Mouse (Mus musculus) hindbrain, embryonic 13.5 days (tissue): Measurements from ENCODE around the gene Tnfrsf25. TPM values are rescaled to one million over a fixed set of nuclear protein-coding genes. Genes with fewer than 3 reads are reported as not detected.

Experiments used
- ATAC-seq: fragments of 200-750 bp; cut with Nextera tagmentation; 2 replicates; pipeline ENCODE4 v1.8.0; 2017; ENCODE audit warnings: moderate TSS enrichment; ENCODE audit not compliant: low FRiP score
- H3K27ac ChIP-seq: fragments of 300-500 bp; sonication (generic); 2 replicates; pipeline ENCODE4 v1.5.1; 2015; ENCODE audit warnings: inconsistent platforms, mild to moderate bottlenecking, moderate library complexity
- H3K27me3 ChIP-seq: fragments of 300-500 bp; sonication (generic); 2 replicates; pipeline ENCODE4 v1.6.1; 2015; ENCODE audit warnings: mild to moderate bottlenecking, inconsistent platforms
- H3K36me3 ChIP-seq: fragments of 300-500 bp; sonication (generic); 2 replicates; pipeline ENCODE4 v1.6.1; 2015; ENCODE audit warnings: mild to moderate bottlenecking, inconsistent platforms
- H3K4me1 ChIP-seq: fragments of 300-500 bp; sonication (generic); replicated peaks from 2 replicates; pipeline ENCODE4 v1.6.1; 2015; ENCODE audit warnings: inconsistent platforms
- H3K4me2 ChIP-seq: fragments of 300-500 bp; sonication (generic); 2 replicates; pipeline ENCODE4 v1.6.1; 2015; ENCODE audit warnings: inconsistent platforms, mild to moderate bottlenecking, moderate library complexity
- H3K4me3 ChIP-seq: fragments of 300-500 bp; sonication (generic); 2 replicates; pipeline ENCODE4 v1.5.1; 2015; ENCODE audit warnings: mild to moderate bottlenecking, inconsistent platforms
- H3K9ac ChIP-seq: fragments of 300-500 bp; sonication (generic); 2 replicates; pipeline ENCODE4 v1.6.1; 2015; ENCODE audit warnings: mild to moderate bottlenecking, inconsistent platforms
- H3K9me3 ChIP-seq: fragments of 300-500 bp; sonication (generic); 2 replicates; pipeline ENCODE4 v1.6.1; 2016; ENCODE audit warnings: inconsistent platforms
- WGBS: fragments of 180-500 bp; shearing (Covaris S2); methylation state at CpG from one replicate; pipeline ENCODE4 v1.1.7; 2015; 5-methylcytosine and 5-hydroxymethylcytosine counted together
- polyA plus RNA-seq: library from polyadenylated mRNA; unstranded; fragments of >200 nt; fragmentation: Nextera tagmentation; extraction: Ambion mirVana; gene quantifications from 2 replicates; pipeline ENCODE4 v1.2.1, GENCODE M21; 2015

The Tnfrsf25 gene
- polyA plus RNA-seq, 1 experiment from 2014 or later: 1.00 TPM

- Histone ChIP-seq H3K4me2 (0 out of 2 replicates have a peak overlapping the region, but pooled peaks have one; percentile 8), H3K4me3 (peak overlapping the region; percentile 16; the same call in 1 of the 2 replicates), H3K9ac (peak overlapping the region; percentile 53), H3K27ac (peak overlapping the region; percentile 52; the same call in 1 of the 2 replicates), H3K4me1 (peaks cover 39% of the 10 kb centered on the region), H3K9me3 (no peaks in the 10 kb centered on the region), H3K36me3 (no peaks in the 10 kb centered on the region), H3K27me3 (0 out of 2 replicates have a peak, but pooled peaks cover 7% of the 10 kb centered on the region)
- 15% methylated on average over 27 of the region's 27 CpGs for WGBS
- ATAC-seq: peak; percentile 11; the same call in 1 of the 2 replicates
Observed at GRCm38 (mm10) chr4:152095937-152096910, 19.5 kb upstream of the Tnfrsf25 start.

DNA sequence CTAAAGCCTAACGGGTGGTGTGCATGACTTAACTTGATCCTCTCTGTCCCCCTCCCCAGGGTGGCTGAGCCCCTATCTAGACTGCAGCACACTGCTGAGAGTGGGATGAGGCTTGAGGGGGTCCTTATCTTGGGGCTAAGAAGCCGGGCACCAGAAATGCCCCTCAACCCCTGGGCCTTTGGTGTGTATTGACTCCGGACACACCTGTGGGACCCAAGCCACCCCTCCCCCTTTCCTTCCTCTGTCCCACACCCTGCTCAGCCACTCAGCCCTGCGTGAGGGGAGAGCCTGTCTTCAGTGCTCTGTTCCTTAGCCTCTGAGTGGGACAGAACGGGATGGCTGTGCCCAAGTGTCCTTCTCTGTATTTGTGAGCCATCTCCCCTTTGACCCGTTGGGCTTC is 18.8 kb upstream of the Tnfrsf25 start:
- WGBS: 45% methylated on average over 6 of the region's 6 CpGs
- Histone ChIP-seq H3K4me1 (peaks cover 39% of the 10 kb centered on the region), H3K27me3 (0 out of 2 replicates have a peak, but pooled peaks cover 7% of the 10 kb centered on the region), H3K4me3 (peak overlapping the region; percentile 16), H3K9me3 (no peaks in the 10 kb centered on the region), H3K4me2 (no peak overlapping the region), H3K27ac (peak overlapping the region; percentile 52; the same call in 1 of the 2 replicates), H3K9ac (peak overlapping the region; percentile 53), H3K36me3 (no peaks in the 10 kb centered on the region)
- no peak for ATAC-seq

DNA sequence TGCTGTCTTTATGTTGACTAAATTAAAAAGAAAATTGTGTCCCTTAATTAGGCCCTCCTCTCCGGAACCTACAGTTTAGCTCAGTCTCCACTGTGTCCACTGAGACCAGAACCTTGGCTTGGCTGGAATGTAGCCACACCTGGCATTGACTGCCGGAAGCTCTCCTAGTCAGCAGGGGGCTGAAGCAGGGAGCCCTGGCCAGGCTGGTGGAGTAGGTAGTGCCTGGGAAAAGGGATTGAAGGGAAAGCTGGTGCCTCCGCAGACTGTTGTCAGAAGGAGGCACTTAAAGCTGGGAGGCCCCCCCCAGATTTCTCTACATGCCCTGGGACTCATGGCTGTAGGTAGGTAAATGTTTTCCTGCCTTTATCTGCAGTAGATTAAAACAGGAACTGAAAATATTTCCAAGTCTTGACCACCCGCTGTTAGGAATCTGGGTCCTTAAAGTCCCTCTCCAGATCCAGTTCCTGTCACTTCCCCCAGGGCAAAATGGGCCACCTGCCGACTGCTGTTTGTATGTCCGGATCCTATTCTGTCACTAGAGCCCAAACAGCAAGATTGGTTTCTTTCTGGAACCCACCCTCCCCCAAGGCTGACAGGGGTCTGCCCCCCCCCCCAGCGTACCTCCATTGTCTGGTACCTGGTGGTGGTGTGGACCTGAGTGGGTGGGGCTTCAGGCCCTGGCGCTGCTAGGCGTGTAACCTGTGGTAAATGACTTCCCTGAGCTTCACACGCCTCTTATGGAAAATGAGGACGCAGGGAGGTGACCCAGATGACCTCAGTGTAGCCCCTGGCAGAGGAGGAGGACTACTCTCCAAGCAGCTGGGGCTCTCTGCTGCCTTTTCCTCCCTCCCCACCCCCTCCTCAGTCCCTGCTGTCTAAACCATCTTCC is 17.6 kb upstream of the Tnfrsf25 start:
- Histone ChIP-seq H3K9me3 (no peaks in the 10 kb centered on the region), H3K27ac (0 out of 2 replicates have a peak overlapping the region, but pooled peaks have one; percentile 12), H3K4me1 (peaks cover 29% of the 10 kb centered on the region), H3K27me3 (0 out of 2 replicates have a peak, but pooled peaks cover 7% of the 10 kb centered on the region), H3K9ac (no peak overlapping the region), H3K4me3 (no peak overlapping the region), H3K36me3 (peaks cover 5% of the 10 kb centered on the region; the same call in 1 of the 2 replicates), H3K4me2 (no peak overlapping the region)
- ATAC-seq: no peak
- 23% methylated on average over 11 of the region's 11 CpGs for WGBS

GRCm38 (mm10) chr4:152100541-152100940 is 15.2 kb upstream of the Tnfrsf25 start:
- H3K27me3 ChIP-seq: peaks cover 11% of the 10 kb centered on the region; the same call in 1 of the 2 replicates
- 84% methylated on average over 11 of the region's 11 CpGs for WGBS
- no peak for ATAC-seq
- peaks cover 26% of the 10 kb centered on the region for H3K4me1 ChIP-seq
- no peaks in the 10 kb centered on the region for H3K9me3 ChIP-seq
- H3K36me3 ChIP-seq: peaks cover 19% of the 10 kb centered on the region
- no peak overlapping the region for H3K4me3 ChIP-seq
- no peak overlapping the region for H3K9ac ChIP-seq
- H3K4me2 ChIP-seq: no peak overlapping the region
- no peak overlapping the region for H3K27ac ChIP-seq

- H3K4me1 ChIP-seq: peaks cover 25% of the 10 kb centered on the region
- no peak overlapping the region for H3K27ac ChIP-seq
- H3K9ac ChIP-seq: no peak overlapping the region
- peaks cover 7% of the 10 kb centered on the region; the same call in 1 of the 2 replicates for H3K27me3 ChIP-seq
- 87% methylated on average over 7 of the region's 7 CpGs for WGBS
- no peak overlapping the region for H3K4me2 ChIP-seq
- no peak overlapping the region for H3K4me3 ChIP-seq
- no peak for ATAC-seq
- no peaks in the 10 kb centered on the region for H3K9me3 ChIP-seq
- peaks cover 22% of the 10 kb centered on the region for H3K36me3 ChIP-seq
Observed at GRCm38 (mm10) chr4:152101081-152101653, 14.6 kb upstream of the Tnfrsf25 start.

GRCm38 (mm10) chr4:152101921-152102320 is 13.8 kb upstream of the Tnfrsf25 start:
- Histone ChIP-seq H3K4me3 (no peak overlapping the region), H3K9me3 (no peaks in the 10 kb centered on the region), H3K36me3 (peaks cover 27% of the 10 kb centered on the region), H3K27me3 (peaks cover 8% of the 10 kb centered on the region), H3K4me2 (no peak overlapping the region), H3K4me1 (peaks cover 17% of the 10 kb centered on the region), H3K9ac (no peak overlapping the region), H3K27ac (no peak overlapping the region)
- ATAC-seq: no peak
- WGBS: 97% methylated on average over 16 of the region's 16 CpGs

GRCm38 (mm10) chr4:152103025-152103424 is 12.7 kb upstream of the Tnfrsf25 start:
- H3K36me3 ChIP-seq: peaks cover 27% of the 10 kb centered on the region
- no peak overlapping the region for H3K27ac ChIP-seq
- H3K4me2 ChIP-seq: no peak overlapping the region
- ATAC-seq: no peak
- no peaks in the 10 kb centered on the region for H3K9me3 ChIP-seq
- H3K27me3 ChIP-seq: peaks cover 12% of the 10 kb centered on the region
- no peak overlapping the region for H3K9ac ChIP-seq
- 33% methylated on average over 6 of the region's 7 CpGs for WGBS
- peaks cover 17% of the 10 kb centered on the region for H3K4me1 ChIP-seq
- H3K4me3 ChIP-seq: no peak overlapping the region

DNA sequence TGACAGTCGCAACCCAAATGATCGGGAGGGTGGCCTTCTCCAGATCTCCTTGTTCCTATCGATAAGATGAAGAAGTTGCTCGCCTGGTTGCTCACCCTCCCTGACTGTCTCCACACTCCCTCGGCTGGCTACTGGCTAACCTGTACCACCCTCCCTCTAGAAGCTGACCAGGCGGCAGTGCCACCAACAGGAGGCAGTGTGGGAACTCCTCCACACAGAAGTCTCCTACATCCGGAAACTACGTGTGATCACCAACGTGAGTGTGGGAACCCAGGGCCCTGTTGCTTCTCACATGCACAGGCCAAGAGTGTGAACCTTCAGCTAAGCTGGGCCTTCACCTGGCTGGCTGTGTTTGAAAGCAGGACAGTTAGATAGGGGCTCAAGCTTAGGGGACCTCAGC is 9.0 kb upstream of the Tnfrsf25 start:
- peaks cover 34% of the 10 kb centered on the region for H3K36me3 ChIP-seq
- ATAC-seq: no peak
- peaks cover 22% of the 10 kb centered on the region for H3K4me1 ChIP-seq
- no peak overlapping the region for H3K4me3 ChIP-seq
- 58% methylated on average over 9 of the region's 9 CpGs for WGBS
- H3K9me3 ChIP-seq: no peaks in the 10 kb centered on the region
- H3K9ac ChIP-seq: no peak overlapping the region
- H3K27ac ChIP-seq: no peak overlapping the region
- H3K27me3 ChIP-seq: peaks cover 15% of the 10 kb centered on the region
- peak overlapping the region; percentile 64; the same call in 1 of the 2 replicates for H3K4me2 ChIP-seq

- ATAC-seq: peak; percentile 47
- no peaks in the 10 kb centered on the region for H3K9me3 ChIP-seq
- peaks cover 22% of the 10 kb centered on the region for H3K4me1 ChIP-seq
- peak overlapping the region; percentile 75 for H3K27ac ChIP-seq
- H3K36me3 ChIP-seq: peaks cover 40% of the 10 kb centered on the region
- peaks cover 21% of the 10 kb centered on the region for H3K27me3 ChIP-seq
- H3K4me2 ChIP-seq: peak overlapping the region; percentile 64
- H3K4me3 ChIP-seq: peak overlapping the region; percentile 36
- 2% methylated on average over 24 of the region's 24 CpGs for WGBS
- peak overlapping the region; percentile 60 for H3K9ac ChIP-seq
Observed at GRCm38 (mm10) chr4:152107493-152107892, 8.2 kb upstream of the Tnfrsf25 start.

DNA sequence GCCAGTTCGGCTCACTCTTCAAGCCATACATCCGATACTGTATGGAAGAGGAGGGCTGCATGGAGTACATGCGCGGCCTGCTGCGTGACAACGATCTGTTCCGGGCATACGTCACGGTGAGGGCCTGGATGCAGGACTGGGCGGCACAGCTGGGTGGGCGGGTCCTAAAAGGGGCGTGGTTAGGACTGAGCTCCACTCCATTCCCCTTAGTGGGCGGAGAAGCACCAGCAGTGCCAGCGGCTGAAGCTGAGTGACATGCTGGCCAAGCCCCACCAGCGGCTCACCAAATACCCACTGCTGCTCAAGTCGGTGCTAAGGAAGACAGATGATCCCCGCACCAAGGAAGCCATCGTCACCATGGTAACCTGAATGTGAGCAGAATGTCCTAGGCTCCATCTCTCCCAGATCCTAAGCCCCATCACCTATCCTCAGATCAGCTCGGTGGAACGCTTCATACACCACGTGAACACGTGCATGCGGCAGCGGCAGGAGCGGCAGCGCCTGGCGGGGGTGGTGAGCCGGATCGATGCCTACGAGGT is 7.7 kb upstream of the Tnfrsf25 start:
- Histone ChIP-seq H3K4me3 (peak overlapping the region; percentile 36), H3K27ac (peak overlapping the region; percentile 75), H3K36me3 (peaks cover 36% of the 10 kb centered on the region), H3K4me2 (peak overlapping the region; percentile 64), H3K9me3 (no peaks in the 10 kb centered on the region), H3K9ac (peak overlapping the region; percentile 60), H3K4me1 (peaks cover 22% of the 10 kb centered on the region), H3K27me3 (peaks cover 23% of the 10 kb centered on the region)
- ATAC-seq: peak; percentile 95
- WGBS: 5% methylated on average over 30 of the region's 30 CpGs

DNA sequence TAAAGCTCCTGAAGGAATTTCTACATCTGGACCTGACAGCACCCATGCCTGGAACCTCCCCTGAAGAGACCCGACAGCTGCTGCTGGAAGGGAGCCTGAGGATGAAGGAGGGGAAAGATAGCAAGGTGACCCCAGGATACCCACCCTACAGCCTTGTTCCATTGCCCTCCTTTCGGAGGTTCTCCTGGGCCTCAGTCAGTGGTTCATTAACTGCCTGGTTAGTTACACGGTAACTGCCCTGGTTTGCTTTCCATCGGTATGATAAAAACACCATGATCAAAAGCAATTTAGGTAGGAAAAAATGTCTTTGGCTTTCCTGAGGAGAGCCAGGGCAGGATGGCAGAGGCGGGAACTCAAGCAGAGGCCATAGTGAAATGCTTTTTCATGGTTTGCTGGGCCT is 7.1 kb upstream of the Tnfrsf25 start:
- ATAC-seq: no peak
- peak overlapping the region; percentile 55 for H3K9ac ChIP-seq
- no peaks in the 10 kb centered on the region for H3K9me3 ChIP-seq
- peak overlapping the region; percentile 36 for H3K4me3 ChIP-seq
- peaks cover 36% of the 10 kb centered on the region for H3K36me3 ChIP-seq
- peak overlapping the region; percentile 64 for H3K4me2 ChIP-seq
- H3K4me1 ChIP-seq: peaks cover 22% of the 10 kb centered on the region
- peak overlapping the region; percentile 75 for H3K27ac ChIP-seq
- H3K27me3 ChIP-seq: peaks cover 28% of the 10 kb centered on the region
- 65% methylated on average over 5 of the region's 5 CpGs for WGBS
